Mouse (Mus musculus): ENCODE data around the gene 9130213A22Rik. TPM values are rescaled to one million over a fixed set of nuclear protein-coding genes. Genes with fewer than 3 reads are reported as not detected.

The 9130213A22Rik gene
- total RNA-seq (2018; cell fraction: chromatin; rRNA removed) = 1 to 10 TPM in 1 of 26 experiments, under 1 TPM in 8, not detected in 17; 0.49 to 1.0 (median 0.62) TPM
- total RNA-seq (2018; cell fraction: cytosol; rRNA removed) = under 1 TPM in 22 of 26 experiments, not detected in 4; 0.07 to 0.35 (median 0.14) TPM
- total RNA-seq (2018; cell fraction: nucleus; rRNA removed) = 1 to 10 TPM in 2 of 26 experiments, under 1 TPM in 3, not detected in 21; 0.34 to 1.6 (median 0.50) TPM
- 0.14 to 0.29 TPM in 2 of 3 replicates, not detected in the other for polyA plus RNA-seq (2018)

- no peak within 1 kb of the TSS for H3K27ac ChIP-seq
- no peaks in the 10 kb centered on the region for H3K36me3 ChIP-seq (ENCODE audit: inconsistent target)
- H3K4me3 ChIP-seq (ENCODE audit: inconsistent target) = peak within 1 kb of the TSS; percentile 55
- under 1% methylated on average over 64 of the region's 66 CpGs for WGBS (ENCODE audit: missing documents)
- H3K79me2 ChIP-seq (ENCODE audit: inconsistent target) = no peaks in the 10 kb centered on the region
Measured at GRCm38 (mm10) chr11:69122336-69122951, at the start of gene 9130213A22Rik. Gene 9130213A22Rik (minus strand): TSS chr11:69122589.

- H3K27ac ChIP-seq = no peak overlapping the region
- no peak overlapping the region for H3K4me3 ChIP-seq (ENCODE audit: inconsistent target)
- H3K79me2 ChIP-seq (ENCODE audit: inconsistent target) = no peaks in the 10 kb centered on the region
- WGBS (ENCODE audit: missing documents) = 35% methylated on average over 7 of the region's 7 CpGs
- H3K36me3 ChIP-seq (ENCODE audit: inconsistent target) = no peaks in the 10 kb centered on the region
Measured at GRCm38 (mm10) chr11:69171626-69172025, 49.2 kb upstream of the 9130213A22Rik start.

GRCm38 (mm10) chr11:69169313-69169712 is 46.9 kb upstream of the 9130213A22Rik start:
- 89% methylated on average over 12 of the region's 12 CpGs for WGBS (ENCODE audit: missing documents)
- no peak overlapping the region for H3K27ac ChIP-seq
- no peaks in the 10 kb centered on the region for H3K36me3 ChIP-seq (ENCODE audit: inconsistent target)
- no peaks in the 10 kb centered on the region for H3K79me2 ChIP-seq (ENCODE audit: inconsistent target)
- H3K4me3 ChIP-seq (ENCODE audit: inconsistent target) = no peak overlapping the region

- Histone ChIP-seq H3K36me3 (ENCODE audit: inconsistent target) (no peaks in the 10 kb centered on the region), H3K79me2 (ENCODE audit: inconsistent target) (no peaks in the 10 kb centered on the region), H3K4me3 (ENCODE audit: inconsistent target) (no peak within 1 kb of the TSS), H3K27ac (no peak within 1 kb of the TSS)
- WGBS (ENCODE audit: missing documents) = 12% methylated on average over 18 of the region's 18 CpGs
Measured at GRCm38 (mm10) chr11:69156800-69157199, 34.4 kb upstream of the 9130213A22Rik start, which contains the start of gene Alox12b. Gene Alox12b (plus strand): TSS chr11:69156989.

- H3K27ac ChIP-seq = no peak overlapping the region
- no peak overlapping the region for H3K4me3 ChIP-seq (ENCODE audit: inconsistent target)
- no peaks in the 10 kb centered on the region for H3K79me2 ChIP-seq (ENCODE audit: inconsistent target)
- 29% methylated on average over 1 of the region's 1 CpGs for WGBS (ENCODE audit: missing documents)
- no peaks in the 10 kb centered on the region for H3K36me3 ChIP-seq (ENCODE audit: inconsistent target)
Measured at GRCm38 (mm10) chr11:69155351-69155750, 33.0 kb upstream of the 9130213A22Rik start.

- no peak overlapping the region for H3K27ac ChIP-seq
- no peaks in the 10 kb centered on the region for H3K79me2 ChIP-seq (ENCODE audit: inconsistent target)
- WGBS (ENCODE audit: missing documents) = 81% methylated on average over 8 of the region's 8 CpGs
- no peaks in the 10 kb centered on the region for H3K36me3 ChIP-seq (ENCODE audit: inconsistent target)
- no peak overlapping the region for H3K4me3 ChIP-seq (ENCODE audit: inconsistent target)
Measured at GRCm38 (mm10) chr11:69153831-69154230, 31.4 kb upstream of the 9130213A22Rik start.

GRCm38 (mm10) chr11:69151004-69151403 is 28.6 kb upstream of the 9130213A22Rik start:
- 80% methylated on average over 6 of the region's 6 CpGs for WGBS (ENCODE audit: missing documents)
- Histone ChIP-seq H3K36me3 (ENCODE audit: inconsistent target) (no peaks in the 10 kb centered on the region), H3K27ac (no peak overlapping the region), H3K79me2 (ENCODE audit: inconsistent target) (no peaks in the 10 kb centered on the region), H3K4me3 (ENCODE audit: inconsistent target) (no peak overlapping the region)

- Histone ChIP-seq H3K27ac (no peak overlapping the region), H3K79me2 (ENCODE audit: inconsistent target) (no peaks in the 10 kb centered on the region), H3K4me3 (ENCODE audit: inconsistent target) (no peak overlapping the region), H3K36me3 (ENCODE audit: inconsistent target) (no peaks in the 10 kb centered on the region)
- 10% methylated on average over 7 of the region's 7 CpGs for WGBS (ENCODE audit: missing documents)
Measured at GRCm38 (mm10) chr11:69150444-69150843, 28.1 kb upstream of the 9130213A22Rik start.

GRCm38 (mm10) chr11:69149728-69150127 is 27.3 kb upstream of the 9130213A22Rik start:
- Histone ChIP-seq H3K79me2 (ENCODE audit: inconsistent target) (no peaks in the 10 kb centered on the region), H3K4me3 (ENCODE audit: inconsistent target) (no peak overlapping the region), H3K27ac (no peak overlapping the region), H3K36me3 (ENCODE audit: inconsistent target) (no peaks in the 10 kb centered on the region)
- 80% methylated on average over 6 of the region's 6 CpGs for WGBS (ENCODE audit: missing documents)

- Histone ChIP-seq H3K27ac (no peak overlapping the region), H3K36me3 (ENCODE audit: inconsistent target) (no peaks in the 10 kb centered on the region), H3K79me2 (ENCODE audit: inconsistent target) (no peaks in the 10 kb centered on the region), H3K4me3 (ENCODE audit: inconsistent target) (no peak overlapping the region)
- 85% methylated on average over 5 of the region's 5 CpGs for WGBS (ENCODE audit: missing documents)
Measured at GRCm38 (mm10) chr11:69148451-69148960, 26.1 kb upstream of the 9130213A22Rik start.

- Histone ChIP-seq H3K27ac (no peak overlapping the region), H3K79me2 (ENCODE audit: inconsistent target) (no peaks in the 10 kb centered on the region), H3K36me3 (ENCODE audit: inconsistent target) (no peaks in the 10 kb centered on the region), H3K4me3 (ENCODE audit: inconsistent target) (no peak overlapping the region)
- WGBS (ENCODE audit: missing documents) = 87% methylated on average over 7 of the region's 7 CpGs
Measured at GRCm38 (mm10) chr11:69147546-69147945, 25.2 kb upstream of the 9130213A22Rik start.

- WGBS (ENCODE audit: missing documents) = 68% methylated on average over 6 of the region's 6 CpGs
- H3K4me3 ChIP-seq (ENCODE audit: inconsistent target) = no peak overlapping the region
Measured at GRCm38 (mm10) chr11:69135361-69135760, 13.0 kb upstream of the 9130213A22Rik start.

GRCm38 (mm10) chr11:69134622-69134968 is 12.2 kb upstream of the 9130213A22Rik start:
- no peaks in the 10 kb centered on the region for H3K79me2 ChIP-seq (ENCODE audit: inconsistent target)
- 70% methylated on average over 8 of the region's 8 CpGs for WGBS (ENCODE audit: missing documents)
- H3K36me3 ChIP-seq (ENCODE audit: inconsistent target) = no peaks in the 10 kb centered on the region
- no peak overlapping the region for H3K27ac ChIP-seq
- H3K4me3 ChIP-seq (ENCODE audit: inconsistent target) = no peak overlapping the region

More at GRCm38 (mm10) chr11:69135361-69135760, 13.0 kb upstream of the 9130213A22Rik start:
- Histone ChIP-seq H3K27ac (no peak overlapping the region), H3K36me3 (ENCODE audit: inconsistent target) (no peaks in the 10 kb centered on the region), H3K79me2 (ENCODE audit: inconsistent target) (no peaks in the 10 kb centered on the region)

GRCm38 (mm10) chr11:69133923-69134621 is 11.7 kb upstream of the 9130213A22Rik start:
- no peaks in the 10 kb centered on the region for H3K36me3 ChIP-seq (ENCODE audit: inconsistent target)
- 17% methylated on average over 34 of the region's 34 CpGs for WGBS (ENCODE audit: missing documents)
- no peak overlapping the region for H3K4me3 ChIP-seq (ENCODE audit: inconsistent target)
- no peak overlapping the region for H3K27ac ChIP-seq
- no peaks in the 10 kb centered on the region for H3K79me2 ChIP-seq (ENCODE audit: inconsistent target)

- Histone ChIP-seq H3K36me3 (ENCODE audit: inconsistent target) (no peaks in the 10 kb centered on the region), H3K4me3 (ENCODE audit: inconsistent target) (no peak overlapping the region), H3K79me2 (ENCODE audit: inconsistent target) (no peaks in the 10 kb centered on the region), H3K27ac (no peak overlapping the region)
- 76% methylated on average over 5 of the region's 5 CpGs for WGBS (ENCODE audit: missing documents)
Measured at GRCm38 (mm10) chr11:69133566-69133922, 11.2 kb upstream of the 9130213A22Rik start.
